Comparison of ENCODE assay signal across 8 mouse cellular contexts in genomic region chr7:82175327-82175721, GRCm38 (mm10). TPM values are rescaled to one million over a fixed set of nuclear protein-coding genes. Genes with fewer than 3 reads are reported as not detected.
DNase-seq lines count a peak whose midpoint lies in the region; ATAC-seq lines count a peak whose summit lies in the region.

No protein-coding gene starts in this region.

- ATAC-seq in kidney, embryonic 15.5 days (replicated peaks; ENCODE audit: low FRiP score): 0 out of 2 replicates have a peak, but pooled peaks have one; percentile 4
- ATAC-seq in hindbrain, embryonic 12.5 days (ENCODE audit: low FRiP score): 0 out of 2 replicates have a peak, but pooled peaks have one; percentile 20
- peak; percentile 10; the same call in 1 of the 2 replicates for ATAC-seq in midbrain, embryonic 14.5 days (ENCODE audit: low FRiP score, low TSS enrichment)
- ATAC-seq in activated CD4-positive, CD25-positive, alpha-beta regulatory T cell, adult 4 months: no peak

- peaks cover 12% of the 10 kb centered on the region; the same call in 1 of the 2 replicates for H3K27me3 ChIP-seq in kidney, embryonic 15.5 days
- 0 out of 2 replicates have a peak, but pooled peaks cover 3% of the 10 kb centered on the region for H3K27me3 ChIP-seq in hindbrain, embryonic 12.5 days
- 0 out of 2 replicates have a peak, but pooled peaks cover 2% of the 10 kb centered on the region for H3K27me3 ChIP-seq in midbrain, embryonic 14.5 days (ENCODE audit: control insufficient read depth, insufficient read depth, low read length)

- H3K9me3 ChIP-seq in kidney, embryonic 15.5 days (replicated peaks): no peaks in the 10 kb centered on the region
- no peaks in the 10 kb centered on the region; the same call in 1 of the 2 replicates for H3K9me3 ChIP-seq in hindbrain, embryonic 12.5 days (replicated peaks)
- H3K9me3 ChIP-seq in midbrain, embryonic 14.5 days (ENCODE audit: control insufficient read depth, low read length): no peaks in the 10 kb centered on the region

- no peaks in the 10 kb centered on the region for H3K36me3 ChIP-seq in kidney, embryonic 15.5 days
- no peaks in the 10 kb centered on the region for H3K36me3 ChIP-seq in hindbrain, embryonic 12.5 days
- no peaks in the 10 kb centered on the region for H3K36me3 ChIP-seq in midbrain, embryonic 14.5 days (ENCODE audit: control insufficient read depth, insufficient read depth, low read length)

- no peak overlapping the region for H3K27ac ChIP-seq in kidney, embryonic 15.5 days
- no peak overlapping the region; the same call in 1 of the 2 replicates for H3K27ac ChIP-seq in hindbrain, embryonic 12.5 days
- H3K27ac ChIP-seq in midbrain, embryonic 14.5 days (replicated peaks; ENCODE audit: low read depth, low read length): peak overlapping the region; percentile 80

- peak overlapping the region; percentile 68 for H3K9ac ChIP-seq in kidney, embryonic 15.5 days
- H3K9ac ChIP-seq in hindbrain, embryonic 12.5 days: peak overlapping the region; percentile 74
- H3K9ac ChIP-seq in midbrain, embryonic 14.5 days (replicated peaks; ENCODE audit: low read length): peak overlapping the region; percentile 69

- H3K4me3 ChIP-seq in kidney, embryonic 15.5 days (replicated peaks): peak overlapping the region; percentile 80
- peak overlapping the region; percentile 74 for H3K4me3 ChIP-seq in hindbrain, embryonic 12.5 days
- peak overlapping the region; percentile 76 for H3K4me3 ChIP-seq in midbrain, embryonic 14.5 days (replicated peaks; ENCODE audit: low read depth, low read length)

- WGBS in kidney, embryonic 15.5 days: 1% methylated on average over 16 of the region's 16 CpGs
- WGBS in hindbrain, embryonic 12.5 days: under 1% methylated on average over 16 of the region's 16 CpGs
- under 1% methylated on average over 16 of the region's 16 CpGs for WGBS in midbrain, embryonic 14.5 days

- H3K4me1 ChIP-seq in kidney, embryonic 15.5 days: peaks cover 16% of the 10 kb centered on the region
- H3K4me1 ChIP-seq in hindbrain, embryonic 12.5 days: peaks cover 2% of the 10 kb centered on the region; the same call in 1 of the 2 replicates
- H3K4me1 ChIP-seq in midbrain, embryonic 14.5 days (ENCODE audit: control insufficient read depth, insufficient read depth, low read length): peaks cover 4% of the 10 kb centered on the region; the same call in 1 of the 2 replicates

- no peak for DNase-seq in kidney, adult 8-10 months
- DNase-seq in cerebellum, postnatal 36 days: peak; percentile 11 to 15
- peak; percentile 52 for DNase-seq in midbrain, embryonic 14.5 days
- no peak for DNase-seq in gastrocnemius, adult 8-10 months (ENCODE audit: low spot score in 2 of 2)
- no peak for DNase-seq in adrenal gland, postnatal 25 days

- H3K4me2 ChIP-seq in kidney, embryonic 15.5 days: peak overlapping the region; percentile 99
- peak overlapping the region; percentile 78 for H3K4me2 ChIP-seq in hindbrain, embryonic 12.5 days (replicated peaks)
- H3K4me2 ChIP-seq in midbrain, embryonic 14.5 days (ENCODE audit: low read length): peak overlapping the region; percentile 73

RNA-seq across cellular contexts. Expression of gene Sh3gl3, which starts 1.7 kb away (rescaled TPM):
- 11.6 and 13.7 TPM in 2 replicates for polyA plus RNA-seq in kidney, embryonic 15.5 days (2015; fragmentation: Nextera tagmentation; extraction: Ambion mirVana)
- polyA plus RNA-seq in hindbrain, embryonic 12.5 days (2016; fragmentation: Nextera tagmentation; extraction: Ambion mirVana): 26.7 and 33.3 TPM in 2 replicates
- polyA plus RNA-seq in midbrain, embryonic 14.5 days (2014; fragmentation: Nextera tagmentation; extraction: Ambion mirVana): 76.5 and 82.4 TPM in 2 replicates
- 1 to 10 TPM; 1.4 to 3.1 TPM for polyA plus RNA-seq in activated CD4-positive, CD25-positive, alpha-beta regulatory T cell, adult 4 months (2017; shearing (Covaris generic))
- total RNA-seq in gastrocnemius, adult 8-10 months (2022): under 1 TPM in 2 of 4 experiments, not detected in 2; 0.27 to 0.82 TPM
- 6.7 and 8.9 TPM in 2 replicates for total RNA-seq in adrenal gland, postnatal 25 days (2021)

Comparison
In these comparisons a context has a peak if more than half of its experiments do, and no peak if none do; other contexts are left out.
1. DNase-seq: peak in cerebellum, postnatal 36 days (2 of 2) and midbrain, embryonic 14.5 days (single experiment); none in kidney, adult 8-10 months (0 of 2), gastrocnemius, adult 8-10 months (0 of 2) and adrenal gland, postnatal 25 days (single experiment).
2. Peak in every context shown above with its lines, with median percentiles within 50 percentile points of each other: H3K4me2 ChIP-seq, H3K4me3 ChIP-seq and H3K9ac ChIP-seq.